Mouse (Mus musculus): ENCODE results near the gene Slitrk6. TPM values are rescaled to one million over a fixed set of nuclear protein-coding genes. Genes with fewer than 3 reads are reported as not detected.

The Slitrk6 gene
- 1.5 TPM in 2 replicates for polyA plus RNA-seq (2015; fragmentation: Nextera tagmentation; extraction: Ambion mirVana)

- no peak for ATAC-seq (ENCODE audit: extremely low read depth, insufficient number of reproducible peaks, low FRiP score, low TSS enrichment)
- peak within 1 kb of the TSS; percentile 39 for H3K4me2 ChIP-seq
Measured at GRCm38 (mm10) chr14:110754484-110755307, at the start of gene Slitrk6. Gene Slitrk6, minus strand, starts transcription at chr14:110755149.

GRCm38 (mm10) chr14:110777546-110777945, 22.6 kb upstream of the Slitrk6 start:
- H3K9ac ChIP-seq, result no peak overlapping the region

More at GRCm38 (mm10) chr14:110754484-110755307, at the start of gene Slitrk6:
- no peak within 1 kb of the TSS for H3K9ac ChIP-seq
- H3K9me3 ChIP-seq, result no peaks in the 10 kb centered on the region
- H3K4me3 ChIP-seq, result peak within 1 kb of the TSS; percentile 30
- H3K27me3 ChIP-seq (replicated peaks), result no peaks in the 10 kb centered on the region
- no peaks in the 10 kb centered on the region for H3K36me3 ChIP-seq
- 52% methylated on average over 11 of the region's 11 CpGs for WGBS
- H3K27ac ChIP-seq (replicated peaks), result no peak within 1 kb of the TSS
- no peaks in the 10 kb centered on the region for H3K4me1 ChIP-seq

GRCm38 (mm10) chr14:110770694-110771093, 15.7 kb upstream of the Slitrk6 start:
- ATAC-seq (ENCODE audit: extremely low read depth, insufficient number of reproducible peaks, low FRiP score, low TSS enrichment), result no peak
- H3K36me3 ChIP-seq, result no peaks in the 10 kb centered on the region
- no peaks in the 10 kb centered on the region for H3K27me3 ChIP-seq (replicated peaks)
- no peak overlapping the region for H3K27ac ChIP-seq (replicated peaks)
- H3K4me1 ChIP-seq, result no peaks in the 10 kb centered on the region
- no peak overlapping the region for H3K4me2 ChIP-seq
- no peak overlapping the region for H3K4me3 ChIP-seq
- 75% methylated on average over 1 of the region's 1 CpGs for WGBS
- H3K9me3 ChIP-seq, result no peaks in the 10 kb centered on the region
- H3K9ac ChIP-seq, result no peak overlapping the region

More at GRCm38 (mm10) chr14:110777546-110777945, 22.6 kb upstream of the Slitrk6 start:
- Histone ChIP-seq H3K4me3 (no peak overlapping the region), H3K4me2 (no peak overlapping the region), H3K27ac (replicated peaks) (no peak overlapping the region), H3K36me3 (no peaks in the 10 kb centered on the region), H3K4me1 (no peaks in the 10 kb centered on the region), H3K9me3 (no peaks in the 10 kb centered on the region), H3K27me3 (replicated peaks) (no peaks in the 10 kb centered on the region)
- ATAC-seq (ENCODE audit: extremely low read depth, insufficient number of reproducible peaks, low FRiP score, low TSS enrichment), result no peak

GRCm38 (mm10) chr14:110762588-110763220, 7.8 kb upstream of the Slitrk6 start:
- no peaks in the 10 kb centered on the region for H3K36me3 ChIP-seq
- no peak overlapping the region for H3K9ac ChIP-seq
- H3K4me3 ChIP-seq, result no peak overlapping the region
- H3K27ac ChIP-seq (replicated peaks), result no peak overlapping the region
- no peaks in the 10 kb centered on the region for H3K9me3 ChIP-seq
- ATAC-seq (ENCODE audit: extremely low read depth, insufficient number of reproducible peaks, low FRiP score, low TSS enrichment), result no peak
- 21% methylated on average over 7 of the region's 7 CpGs for WGBS
- no peaks in the 10 kb centered on the region for H3K27me3 ChIP-seq (replicated peaks)
- no peak overlapping the region for H3K4me2 ChIP-seq
- no peaks in the 10 kb centered on the region for H3K4me1 ChIP-seq

- Histone ChIP-seq H3K36me3 (no peaks in the 10 kb centered on the region), H3K4me1 (no peaks in the 10 kb centered on the region), H3K4me2 (no peak overlapping the region), H3K9ac (no peak overlapping the region), H3K9me3 (no peaks in the 10 kb centered on the region), H3K27me3 (replicated peaks) (no peaks in the 10 kb centered on the region), H3K4me3 (no peak overlapping the region), H3K27ac (replicated peaks) (no peak overlapping the region)
- WGBS, result 32% methylated on average over 1 of the region's 1 CpGs
- no peak for ATAC-seq (ENCODE audit: extremely low read depth, insufficient number of reproducible peaks, low FRiP score, low TSS enrichment)
Measured at GRCm38 (mm10) chr14:110760909-110761308, 6.0 kb upstream of the Slitrk6 start.

- 59% methylated on average over 4 of the region's 4 CpGs for WGBS
- Histone ChIP-seq H3K4me3 (no peak overlapping the region), H3K9me3 (no peaks in the 10 kb centered on the region), H3K4me2 (no peak overlapping the region), H3K9ac (no peak overlapping the region), H3K27ac (replicated peaks) (no peak overlapping the region), H3K27me3 (replicated peaks) (no peaks in the 10 kb centered on the region), H3K36me3 (no peaks in the 10 kb centered on the region), H3K4me1 (no peaks in the 10 kb centered on the region)
- ATAC-seq (ENCODE audit: extremely low read depth, insufficient number of reproducible peaks, low FRiP score, low TSS enrichment), result no peak
Measured at GRCm38 (mm10) chr14:110755308-110755650, 330 bp upstream of the Slitrk6 start.

GRCm38 (mm10) chr14:110739861-110740260, 15.1 kb downstream of the Slitrk6 start:
- no peaks in the 10 kb centered on the region for H3K9me3 ChIP-seq
- no peak overlapping the region for H3K27ac ChIP-seq (replicated peaks)
- no peak overlapping the region for H3K9ac ChIP-seq
- ATAC-seq (ENCODE audit: extremely low read depth, insufficient number of reproducible peaks, low FRiP score, low TSS enrichment), result no peak
- no peak overlapping the region for H3K4me3 ChIP-seq
- H3K4me1 ChIP-seq, result no peaks in the 10 kb centered on the region
- H3K27me3 ChIP-seq (replicated peaks), result no peaks in the 10 kb centered on the region
- no peak overlapping the region for H3K4me2 ChIP-seq
- 80% methylated on average over 7 of the region's 7 CpGs for WGBS
- no peaks in the 10 kb centered on the region for H3K36me3 ChIP-seq

- H3K4me1 ChIP-seq, result no peaks in the 10 kb centered on the region
- no peak overlapping the region for H3K4me2 ChIP-seq
- no peak overlapping the region for H3K27ac ChIP-seq (replicated peaks)
- H3K36me3 ChIP-seq, result no peaks in the 10 kb centered on the region
- H3K4me3 ChIP-seq, result no peak overlapping the region
- 76% methylated on average over 1 of the region's 1 CpGs for WGBS
- no peaks in the 10 kb centered on the region for H3K9me3 ChIP-seq
- no peak for ATAC-seq (ENCODE audit: extremely low read depth, insufficient number of reproducible peaks, low FRiP score, low TSS enrichment)
- H3K9ac ChIP-seq, result no peak overlapping the region
- no peaks in the 10 kb centered on the region for H3K27me3 ChIP-seq (replicated peaks)
Measured at GRCm38 (mm10) chr14:110739368-110739767, 15.6 kb downstream of the Slitrk6 start.

GRCm38 (mm10) chr14:110728344-110728910, 26.5 kb downstream of the Slitrk6 start:
- 60% methylated on average over 4 of the region's 4 CpGs for WGBS
- Histone ChIP-seq H3K4me2 (no peak overlapping the region), H3K27me3 (replicated peaks) (no peaks in the 10 kb centered on the region), H3K9me3 (no peaks in the 10 kb centered on the region), H3K9ac (no peak overlapping the region), H3K36me3 (no peaks in the 10 kb centered on the region), H3K4me1 (no peaks in the 10 kb centered on the region), H3K27ac (replicated peaks) (no peak overlapping the region), H3K4me3 (no peak overlapping the region)
- no peak for ATAC-seq (ENCODE audit: extremely low read depth, insufficient number of reproducible peaks, low FRiP score, low TSS enrichment)

GRCm38 (mm10) chr14:110724026-110724576, 30.8 kb downstream of the Slitrk6 start:
- Histone ChIP-seq H3K4me3 (no peak overlapping the region), H3K36me3 (no peaks in the 10 kb centered on the region), H3K27me3 (replicated peaks) (no peaks in the 10 kb centered on the region), H3K4me1 (no peaks in the 10 kb centered on the region), H3K9ac (no peak overlapping the region), H3K9me3 (no peaks in the 10 kb centered on the region), H3K27ac (replicated peaks) (no peak overlapping the region), H3K4me2 (no peak overlapping the region)
- no peak for ATAC-seq (ENCODE audit: extremely low read depth, insufficient number of reproducible peaks, low FRiP score, low TSS enrichment)
- WGBS, result 44% methylated on average over 2 of the region's 2 CpGs

Data from heart, embryonic 13.5 days (tissue).